ENCODE assay signal across 9 mouse cellular contexts in the genomic region with DNA sequence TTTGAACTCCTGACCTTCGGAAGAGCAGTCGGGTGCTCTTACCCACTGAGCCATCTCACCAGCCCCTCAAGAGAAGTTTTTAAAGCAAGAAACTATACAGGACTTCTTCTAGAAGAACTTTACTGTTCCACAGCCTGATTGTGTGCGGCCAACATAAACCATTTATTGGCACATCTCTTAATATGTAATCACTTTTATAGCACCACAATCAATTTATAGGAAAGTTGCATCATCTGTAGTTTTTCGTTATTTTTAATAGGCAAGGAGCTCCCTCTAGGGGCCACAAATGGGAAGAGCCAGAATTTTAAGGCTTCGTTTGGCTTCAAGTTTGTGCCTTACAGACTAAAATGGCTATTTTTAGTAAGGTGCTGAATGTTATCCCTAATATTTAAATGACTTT. TPM values are rescaled to one million over a fixed set of nuclear protein-coding genes. Genes with fewer than 3 reads are reported as not detected.
DNase-seq lines count a peak whose midpoint lies in the region; ATAC-seq and TF ChIP-seq lines count a peak whose summit lies in the region.
"Had no signal": no experiment of that assay in that cellular context is flagged by ENCODE, and none has a peak within 500 bp of the region (broad histone marks: within the 10 kb centered on the region; RNA-seq: fewer than 3 reads in every experiment).

No protein-coding gene starts in this region.

- DNase-seq in heart, postnatal 4 days = peak; percentile 12
- DNase-seq in midbrain, embryonic 10.5 days (ENCODE audit: low spot score) = no peak
- DNase-seq in Patski (ENCODE audit: low read depth, low spot score) = no peak
- DNase-seq in spleen, adult 18-20 months = no peak

- ATAC-seq in heart, embryonic 12.5 days (ENCODE audit: insufficient number of reproducible peaks, low FRiP score) = no peak
- ATAC-seq in midbrain, embryonic 16.5 days = 0 out of 2 replicates have a peak, but pooled peaks have one; percentile 29
- no peak for ATAC-seq in Patski
- peak; percentile 61; the same call in 1 of the 2 replicates for ATAC-seq in megakaryocyte progenitor cell, adult 5-6 weeks (replicated peaks; ENCODE audit: poor library complexity)
- no peak for ATAC-seq in hindbrain, embryonic 12.5 days (ENCODE audit: low FRiP score)

- H3K27ac ChIP-seq in heart, embryonic 12.5 days (ENCODE audit: poor library complexity, severe bottlenecking) = no peak overlapping the region
- H3K27ac ChIP-seq in midbrain, embryonic 16.5 days (ENCODE audit: low read length) = no peak overlapping the region
- no peak overlapping the region for H3K27ac ChIP-seq in midbrain, embryonic 10.5 days (replicated peaks)
- H3K27ac ChIP-seq in hindbrain, embryonic 12.5 days = no peak overlapping the region
- H3K27ac ChIP-seq: midbrain, embryonic 12.5 days had no signal

- H3K4me2 ChIP-seq in heart, embryonic 12.5 days = no peak overlapping the region
- H3K4me2 ChIP-seq in midbrain, embryonic 16.5 days (ENCODE audit: low read length) = no peak overlapping the region
- no peak overlapping the region for H3K4me2 ChIP-seq in hindbrain, embryonic 12.5 days (replicated peaks)
- H3K4me2 ChIP-seq: midbrain, embryonic 12.5 days had no signal

- peak; percentile 69 for TF ChIP-seq CTCF in Patski (IDR thresholded peaks at IDR 0.05)

- H3K4me1 ChIP-seq in heart, embryonic 12.5 days (replicated peaks) = peaks cover 15% of the 10 kb centered on the region
- H3K4me1 ChIP-seq in midbrain, embryonic 16.5 days (ENCODE audit: control insufficient read depth, insufficient read depth, low read length) = no peaks in the 10 kb centered on the region
- H3K4me1 ChIP-seq in midbrain, embryonic 10.5 days = no peaks in the 10 kb centered on the region
- no peaks in the 10 kb centered on the region for H3K4me1 ChIP-seq in hindbrain, embryonic 12.5 days
- H3K4me1 ChIP-seq: midbrain, embryonic 12.5 days had no signal

- H3K9me3 ChIP-seq in heart, embryonic 12.5 days (replicated peaks) = 0 out of 2 replicates have a peak, but pooled peaks cover 2% of the 10 kb centered on the region
- no peaks in the 10 kb centered on the region for H3K9me3 ChIP-seq in midbrain, embryonic 16.5 days (replicated peaks; ENCODE audit: control insufficient read depth, low read length, poor library complexity, severe bottlenecking)
- no peaks in the 10 kb centered on the region for H3K9me3 ChIP-seq in midbrain, embryonic 10.5 days (replicated peaks)
- no peaks in the 10 kb centered on the region for H3K9me3 ChIP-seq in hindbrain, embryonic 12.5 days (replicated peaks)
- H3K9me3 ChIP-seq: midbrain, embryonic 12.5 days had no signal

- H3K27me3 ChIP-seq in heart, embryonic 12.5 days (replicated peaks) = no peaks in the 10 kb centered on the region
- H3K27me3 ChIP-seq in midbrain, embryonic 16.5 days (ENCODE audit: control insufficient read depth, insufficient read depth, low read depth, low read length) = no peaks in the 10 kb centered on the region
- H3K27me3 ChIP-seq in midbrain, embryonic 10.5 days (ENCODE audit: low read depth, poor library complexity, severe bottlenecking) = no peaks in the 10 kb centered on the region
- no peaks in the 10 kb centered on the region for H3K27me3 ChIP-seq in Patski
- H3K27me3 ChIP-seq in hindbrain, embryonic 12.5 days = no peaks in the 10 kb centered on the region
- H3K27me3 ChIP-seq: midbrain, embryonic 12.5 days had no signal

- H3K36me3 ChIP-seq in heart, embryonic 12.5 days = peaks cover 21% of the 10 kb centered on the region
- H3K36me3 ChIP-seq in midbrain, embryonic 16.5 days (ENCODE audit: control insufficient read depth, insufficient read depth, low read length) = no peaks in the 10 kb centered on the region; the same call in 1 of the 2 replicates
- H3K36me3 ChIP-seq in midbrain, embryonic 10.5 days = peaks cover 29% of the 10 kb centered on the region
- peaks cover 17% of the 10 kb centered on the region for H3K36me3 ChIP-seq in hindbrain, embryonic 12.5 days

- in situ Hi-C loops in Patski (cut with MboI; ENCODE audit: low pct_unique_long_range_greater_than_20kb) = no loop called here

- no peak overlapping the region for H3K9ac ChIP-seq in heart, embryonic 12.5 days
- no peak overlapping the region for H3K9ac ChIP-seq in midbrain, embryonic 16.5 days (ENCODE audit: low read depth, low read length)
- H3K9ac ChIP-seq in hindbrain, embryonic 12.5 days = no peak overlapping the region
- H3K9ac ChIP-seq: midbrain, embryonic 12.5 days had no signal

- WGBS in heart, embryonic 12.5 days = 51% methylated on average over 5 of the region's 5 CpGs
- 57% methylated on average over 5 of the region's 5 CpGs for WGBS in midbrain, embryonic 16.5 days
- WGBS in midbrain, embryonic 10.5 days = 68% methylated on average over 5 of the region's 5 CpGs
- WGBS in hindbrain, embryonic 12.5 days = 69% methylated on average over 5 of the region's 5 CpGs

- POLR2A ChIA-PET in Patski (lab: Charles Lee) = interaction anchor here (0.8 kb wide), 1 partner anchor 11 kb away, joined by 3 read pairs; the partner anchor contains the start of gene Apip

- H3K4me3 ChIP-seq in heart, embryonic 12.5 days = no peak overlapping the region
- no peak overlapping the region for H3K4me3 ChIP-seq in midbrain, embryonic 16.5 days (ENCODE audit: low read depth, low read length)
- no peak overlapping the region for H3K4me3 ChIP-seq in midbrain, embryonic 10.5 days
- no peak overlapping the region for H3K4me3 ChIP-seq in hindbrain, embryonic 12.5 days
- H3K4me3 ChIP-seq: midbrain, embryonic 12.5 days had no signal

- CTCF ChIA-PET in Patski (lab: Charles Lee) = interaction anchor here (0.9 to 2.7 kb wide), 20 partner anchors 8 to 402 kb away, joined by 3 to 28 read pairs (median 4); partner anchors contain the start of genes Apip and Pdhx

RNA-seq across cellular contexts. Expression of gene Apip, which starts 11.0 kb away (rescaled TPM):
- total RNA-seq in heart, postnatal 4 days (2021) = 10 to 100 TPM; 46.4 to 48.4 TPM
- polyA plus RNA-seq in heart, embryonic 12.5 days (2016; fragmentation: Nextera tagmentation; extraction: Ambion mirVana) = 57.8 and 58.9 TPM in 2 replicates
- 43.0 and 43.3 TPM in 2 replicates for polyA plus RNA-seq in midbrain, embryonic 16.5 days (2015; fragmentation: Nextera tagmentation; extraction: Ambion mirVana)
- 62.3 and 64.5 TPM in 2 replicates for polyA plus RNA-seq in midbrain, embryonic 10.5 days (2016; fragmentation: Nextera tagmentation; extraction: Ambion mirVana)
- 48.6 TPM for polyA plus RNA-seq in Patski (2021)
- total RNA-seq in megakaryocyte progenitor cell, adult 5-6 weeks (2015) = 47.0 and 66.0 TPM in 2 replicates
- 31.7 and 35.1 TPM in 2 replicates for total RNA-seq in megakaryocyte progenitor cell, adult 5-6 weeks (2017)
- polyA plus RNA-seq in hindbrain, embryonic 12.5 days (2016; fragmentation: Nextera tagmentation; extraction: Ambion mirVana) = 58.6 and 59.7 TPM in 2 replicates

RNA-seq across cellular contexts. Expression of gene Pdhx, which starts 11.1 kb away (rescaled TPM):
- 100 to 1,000 TPM; 105 to 120 TPM for total RNA-seq in heart, postnatal 4 days (2021)
- polyA plus RNA-seq in heart, embryonic 12.5 days (2016; fragmentation: Nextera tagmentation; extraction: Ambion mirVana) = 53.6 and 56.5 TPM in 2 replicates
- 70.9 and 74.8 TPM in 2 replicates for polyA plus RNA-seq in midbrain, embryonic 16.5 days (2015; fragmentation: Nextera tagmentation; extraction: Ambion mirVana)
- polyA plus RNA-seq in midbrain, embryonic 10.5 days (2016; fragmentation: Nextera tagmentation; extraction: Ambion mirVana) = 41.3 and 49.3 TPM in 2 replicates
- polyA plus RNA-seq in Patski (2021) = 43.4 TPM
- 17.9 and 20.9 TPM in 2 replicates for total RNA-seq in megakaryocyte progenitor cell, adult 5-6 weeks (2015)
- 28.7 and 29.1 TPM in 2 replicates for total RNA-seq in megakaryocyte progenitor cell, adult 5-6 weeks (2017)
- polyA plus RNA-seq in hindbrain, embryonic 12.5 days (2016; fragmentation: Nextera tagmentation; extraction: Ambion mirVana) = 42.4 and 46.4 TPM in 2 replicates

Comparison
In these comparisons a context has a peak if more than half of its experiments do, and no peak if none do; other contexts are left out.
1. ATAC-seq: peak in midbrain, embryonic 16.5 days (single experiment) and megakaryocyte progenitor cell, adult 5-6 weeks (single experiment); none in heart, embryonic 12.5 days (single experiment), Patski (single experiment) and hindbrain, embryonic 12.5 days (single experiment).